Mouse (Mus musculus): Measurements from ENCODE around the gene Cnnm1.

DNA sequence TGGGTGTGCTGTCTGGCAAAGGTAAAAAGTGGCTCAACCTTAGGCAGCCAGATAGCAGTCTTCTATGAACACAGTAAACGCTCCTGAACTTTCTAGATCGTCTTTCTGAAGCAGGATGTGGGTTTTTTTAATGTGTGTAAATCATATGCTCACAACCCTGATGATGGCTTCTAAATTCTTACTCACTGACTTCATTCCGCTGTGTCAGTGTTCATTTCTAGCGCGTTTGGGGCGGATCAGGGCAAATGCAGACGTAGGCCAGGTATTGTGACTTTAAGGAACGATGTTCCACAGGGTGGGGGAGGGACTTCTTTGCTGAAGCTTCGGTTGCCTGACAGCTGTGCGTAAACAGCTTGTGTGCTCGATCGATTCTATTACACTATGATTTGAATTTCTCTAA is 90.7 kb downstream of the Cnnm1 start:
- TF ChIP-seq MXI1 (IDR thresholded peaks at IDR 0.05; ENCODE audit: low read depth, low read length): no peak
- no peak for TF ChIP-seq POLR2A (IDR thresholded peaks at IDR 0.05; ENCODE audit: low read depth, low read length)
- no peak for TF ChIP-seq MYC (IDR thresholded peaks at IDR 0.05; ENCODE audit: low read depth, low read length)
- no peak for TF ChIP-seq MAX (IDR thresholded peaks at IDR 0.05; ENCODE audit: low read length)
- no peak for TF ChIP-seq ZNF384 (IDR thresholded peaks at IDR 0.05; ENCODE audit: low read depth, low read length)
- TF ChIP-seq EP300 (IDR thresholded peaks at IDR 0.05; ENCODE audit: low read length): no peak
- no peak for TF ChIP-seq CTCF (conservative IDR thresholded peaks at IDR 0.05 in 1 of 2, IDR thresholded peaks at IDR 0.05 in 1 of 2; ENCODE audit: low read depth in 2 of 2, low read length in 2 of 2)
- no peak for TF ChIP-seq ETS1 (conservative IDR thresholded peaks at IDR 0.05; ENCODE audit: low read depth, low read length)
- TF ChIP-seq CHD2 (IDR thresholded peaks at IDR 0.05; ENCODE audit: low read length): no peak
- TF ChIP-seq JUND (conservative IDR thresholded peaks at IDR 0.05; ENCODE audit: low read depth, low read length): no peak
- TF ChIP-seq CHD1 (IDR thresholded peaks at IDR 0.05; ENCODE audit: low read depth, low read length): no peak
- TF ChIP-seq BHLHE40 (IDR thresholded peaks at IDR 0.05; ENCODE audit: low read depth, low read length): no peak
- TF ChIP-seq ELF1 (IDR thresholded peaks at IDR 0.05; ENCODE audit: low read depth, low read length): no peak

Data from CH12.LX (cell line).